Mouse (Mus musculus): ENCODE measurements at regions not wholly inside any gene's neighbourhood (a gene's known extent, or its start where the extent isn't known, plus 50 kb on each side); places are given as distances from the start of the nearest gene placed in this dataset.

- H3K9ac ChIP-seq = no peak overlapping the region
- no peaks in the 10 kb centered on the region for H3K9me3 ChIP-seq (ENCODE audit: control insufficient read depth, low read length)
- no peaks in the 10 kb centered on the region for H3K36me3 ChIP-seq (replicated peaks; ENCODE audit: control insufficient read depth, insufficient read depth)
- H3K27ac ChIP-seq = no peak overlapping the region
- ATAC-seq (ENCODE audit: low FRiP score) = no peak
- no peak overlapping the region for H3K4me2 ChIP-seq (replicated peaks)
- no peak for DNase-seq (ENCODE audit: low spot score)
- no peaks in the 10 kb centered on the region for H3K4me1 ChIP-seq (replicated peaks; ENCODE audit: control insufficient read depth, insufficient read depth, low read length)
- H3K27me3 ChIP-seq (ENCODE audit: control insufficient read depth, insufficient read depth, low read length) = no peaks in the 10 kb centered on the region
- WGBS = 85% methylated on average over 6 of the region's 6 CpGs
- H3K4me3 ChIP-seq (replicated peaks; ENCODE audit: low read length) = no peak overlapping the region
Observed at GRCm38 (mm10) chr13:55990186-55990585, 146.0 kb downstream of the H2afy start.

DNA sequence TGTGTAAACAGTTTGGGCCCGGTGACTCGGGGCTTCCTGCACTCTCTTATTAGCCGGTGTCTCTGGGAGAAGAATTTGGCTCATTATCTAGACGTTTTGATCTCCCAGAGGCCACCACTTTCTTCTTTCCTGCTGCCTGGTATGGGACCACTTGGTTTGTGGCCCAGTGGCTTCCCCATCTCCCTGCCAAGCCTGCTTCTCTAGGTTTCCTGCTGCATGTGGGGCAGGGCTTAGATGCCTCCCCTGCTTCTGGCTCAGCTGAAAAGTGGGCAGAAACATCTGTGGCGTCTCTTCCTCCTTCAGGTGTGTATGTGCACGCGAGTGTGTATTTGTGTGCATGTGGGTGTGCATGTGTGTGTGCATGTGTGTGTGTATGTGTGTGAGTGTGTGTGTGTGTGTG is 146.8 kb downstream of the H2afy start:
- no peak overlapping the region for H3K4me3 ChIP-seq (replicated peaks; ENCODE audit: low read length)
- no peaks in the 10 kb centered on the region for H3K36me3 ChIP-seq (replicated peaks; ENCODE audit: control insufficient read depth, insufficient read depth)
- no peaks in the 10 kb centered on the region for H3K4me1 ChIP-seq (replicated peaks; ENCODE audit: control insufficient read depth, insufficient read depth, low read length)
- no peaks in the 10 kb centered on the region for H3K9me3 ChIP-seq (ENCODE audit: control insufficient read depth, low read length)
- ATAC-seq (ENCODE audit: low FRiP score) (no peak), DNase-seq (ENCODE audit: low spot score) (no peak)
- WGBS = 57% methylated on average over 7 of the region's 7 CpGs
- H3K9ac ChIP-seq = no peak overlapping the region
- no peak overlapping the region for H3K27ac ChIP-seq
- 0 out of 2 replicates have a peak, but pooled peaks cover 7% of the 10 kb centered on the region for H3K27me3 ChIP-seq (ENCODE audit: control insufficient read depth, insufficient read depth, low read length)
- H3K4me2 ChIP-seq (replicated peaks) = no peak overlapping the region

DNA sequence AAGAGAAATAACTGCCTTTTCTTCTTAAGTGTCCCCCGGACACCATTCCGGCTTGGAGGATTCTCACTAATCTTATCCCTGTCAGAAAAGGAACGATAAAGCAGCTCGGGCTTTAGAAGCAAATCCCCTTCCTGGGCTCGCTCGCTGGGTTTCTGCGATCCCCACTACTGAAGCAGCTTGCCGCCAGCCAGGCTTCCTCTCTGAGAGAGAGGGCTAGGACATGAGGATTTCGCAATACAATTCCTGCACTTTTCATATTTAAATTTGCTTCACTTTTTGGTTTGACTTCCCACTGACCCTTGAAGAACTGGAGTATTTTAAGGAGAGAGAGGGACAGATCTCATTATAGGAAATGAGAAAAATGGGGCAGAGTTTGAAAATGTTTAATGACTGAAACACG is 149.4 kb upstream of the Pitx1 start:
- ATAC-seq (ENCODE audit: low FRiP score) (no peak), DNase-seq (ENCODE audit: low spot score) (no peak)
- H3K4me1 ChIP-seq (replicated peaks; ENCODE audit: control insufficient read depth, insufficient read depth, low read length) = no peaks in the 10 kb centered on the region
- H3K36me3 ChIP-seq (replicated peaks; ENCODE audit: control insufficient read depth, insufficient read depth) = no peaks in the 10 kb centered on the region
- no peak overlapping the region for H3K27ac ChIP-seq
- no peaks in the 10 kb centered on the region for H3K9me3 ChIP-seq (ENCODE audit: control insufficient read depth, low read length)
- H3K27me3 ChIP-seq (ENCODE audit: control insufficient read depth, insufficient read depth, low read length) = 0 out of 2 replicates have a peak, but pooled peaks cover 7% of the 10 kb centered on the region
- 18% methylated on average over 10 of the region's 10 CpGs for WGBS
- no peak overlapping the region for H3K4me3 ChIP-seq (replicated peaks; ENCODE audit: low read length)
- H3K9ac ChIP-seq = no peak overlapping the region
- H3K4me2 ChIP-seq (replicated peaks) = no peak overlapping the region

- Histone ChIP-seq H3K4me2 (replicated peaks) (no peak overlapping the region), H3K9me3 (ENCODE audit: control insufficient read depth, low read length) (no peaks in the 10 kb centered on the region), H3K4me1 (replicated peaks; ENCODE audit: control insufficient read depth, insufficient read depth, low read length) (no peaks in the 10 kb centered on the region), H3K9ac (no peak overlapping the region), H3K27ac (no peak overlapping the region), H3K27me3 (ENCODE audit: control insufficient read depth, insufficient read depth, low read length) (0 out of 2 replicates have a peak, but pooled peaks cover 7% of the 10 kb centered on the region), H3K36me3 (replicated peaks; ENCODE audit: control insufficient read depth, insufficient read depth) (no peaks in the 10 kb centered on the region), H3K4me3 (replicated peaks; ENCODE audit: low read length) (no peak overlapping the region)
- ATAC-seq (ENCODE audit: low FRiP score) (no peak), DNase-seq (ENCODE audit: low spot score) (no peak)
- 33% methylated on average over 6 of the region's 6 CpGs for WGBS
Observed at GRCm38 (mm10) chr13:55984772-55985171, 148.8 kb upstream of the Pitx1 start.

- ATAC-seq (ENCODE audit: low FRiP score) (no peak), DNase-seq (ENCODE audit: low spot score) (no peak)
- 58% methylated on average over 9 of the region's 9 CpGs for WGBS
- Histone ChIP-seq H3K4me1 (replicated peaks; ENCODE audit: control insufficient read depth, insufficient read depth, low read length) (no peaks in the 10 kb centered on the region), H3K4me2 (replicated peaks) (no peak overlapping the region), H3K9ac (no peak overlapping the region), H3K9me3 (ENCODE audit: control insufficient read depth, low read length) (no peaks in the 10 kb centered on the region), H3K4me3 (replicated peaks; ENCODE audit: low read length) (no peak overlapping the region), H3K27ac (no peak overlapping the region), H3K36me3 (replicated peaks; ENCODE audit: control insufficient read depth, insufficient read depth) (no peaks in the 10 kb centered on the region), H3K27me3 (ENCODE audit: control insufficient read depth, insufficient read depth, low read length) (0 out of 2 replicates have a peak, but pooled peaks cover 7% of the 10 kb centered on the region)
Observed at GRCm38 (mm10) chr13:55983851-55984250, 147.9 kb upstream of the Pitx1 start.

DNA sequence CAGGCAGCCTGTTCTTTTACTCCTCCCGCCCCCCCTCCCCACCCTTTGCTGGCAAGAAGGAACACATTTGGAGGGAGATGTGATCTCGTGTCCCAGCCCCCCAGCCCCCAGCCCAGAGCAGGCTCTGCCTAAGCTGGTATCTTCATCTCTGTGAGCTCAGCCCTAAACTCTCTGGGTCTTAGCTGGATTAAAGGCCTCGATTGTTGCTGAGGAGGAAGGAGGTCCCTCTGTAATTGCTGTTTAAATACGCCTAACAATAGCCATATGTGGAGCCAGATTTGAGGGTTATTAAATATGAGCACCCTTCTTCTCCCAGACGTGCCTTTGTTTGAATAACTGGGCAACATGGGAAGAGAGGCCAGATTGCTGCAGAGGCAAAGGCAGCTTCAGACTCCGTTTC is 145.0 kb upstream of the Pitx1 start:
- no peak overlapping the region for H3K4me3 ChIP-seq (replicated peaks; ENCODE audit: low read length)
- no peak overlapping the region for H3K9ac ChIP-seq
- 0 out of 2 replicates have a peak, but pooled peaks cover 11% of the 10 kb centered on the region for H3K27me3 ChIP-seq (ENCODE audit: control insufficient read depth, insufficient read depth, low read length)
- WGBS = 66% methylated on average over 6 of the region's 6 CpGs
- H3K4me2 ChIP-seq (replicated peaks) = no peak overlapping the region
- no peaks in the 10 kb centered on the region for H3K9me3 ChIP-seq (ENCODE audit: control insufficient read depth, low read length)
- no peak overlapping the region for H3K27ac ChIP-seq
- H3K4me1 ChIP-seq (replicated peaks; ENCODE audit: control insufficient read depth, insufficient read depth, low read length) = peaks cover 11% of the 10 kb centered on the region; the same call in 1 of the 2 replicates
- ATAC-seq (ENCODE audit: low FRiP score) = no peak
- no peak for DNase-seq (ENCODE audit: low spot score)
- H3K36me3 ChIP-seq (replicated peaks; ENCODE audit: control insufficient read depth, insufficient read depth) = no peaks in the 10 kb centered on the region

DNA sequence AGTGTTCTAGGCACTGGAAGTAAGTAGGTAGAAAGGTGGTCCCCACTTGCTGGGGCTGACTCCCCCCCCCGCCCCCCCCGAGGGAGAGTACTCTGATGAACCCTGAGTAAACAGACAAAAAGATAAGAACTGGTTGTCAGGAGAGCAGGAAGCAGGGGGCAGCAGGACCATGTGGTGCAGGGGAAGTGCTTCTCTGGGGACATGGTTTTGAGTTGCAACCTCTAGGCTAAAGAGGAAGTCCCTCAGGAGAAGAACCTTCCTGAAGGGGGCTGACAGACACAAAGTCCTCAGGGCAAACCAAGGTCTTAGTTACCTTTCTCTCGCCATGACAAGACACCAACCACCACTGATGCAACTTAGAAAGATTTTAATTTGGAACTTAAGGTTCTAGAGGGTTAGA is 141.9 kb upstream of the Pitx1 start:
- Histone ChIP-seq H3K4me2 (replicated peaks) (no peak overlapping the region), H3K36me3 (replicated peaks; ENCODE audit: control insufficient read depth, insufficient read depth) (no peaks in the 10 kb centered on the region), H3K4me3 (replicated peaks; ENCODE audit: low read length) (no peak overlapping the region), H3K27ac (no peak overlapping the region), H3K4me1 (replicated peaks; ENCODE audit: control insufficient read depth, insufficient read depth, low read length) (peaks cover 11% of the 10 kb centered on the region; the same call in 1 of the 2 replicates), H3K27me3 (ENCODE audit: control insufficient read depth, insufficient read depth, low read length) (0 out of 2 replicates have a peak, but pooled peaks cover 4% of the 10 kb centered on the region), H3K9me3 (ENCODE audit: control insufficient read depth, low read length) (no peaks in the 10 kb centered on the region), H3K9ac (no peak overlapping the region)
- 79% methylated on average over 3 of the region's 3 CpGs for WGBS
- ATAC-seq (ENCODE audit: low FRiP score) = no peak
- DNase-seq (ENCODE audit: low spot score) = no peak

DNA sequence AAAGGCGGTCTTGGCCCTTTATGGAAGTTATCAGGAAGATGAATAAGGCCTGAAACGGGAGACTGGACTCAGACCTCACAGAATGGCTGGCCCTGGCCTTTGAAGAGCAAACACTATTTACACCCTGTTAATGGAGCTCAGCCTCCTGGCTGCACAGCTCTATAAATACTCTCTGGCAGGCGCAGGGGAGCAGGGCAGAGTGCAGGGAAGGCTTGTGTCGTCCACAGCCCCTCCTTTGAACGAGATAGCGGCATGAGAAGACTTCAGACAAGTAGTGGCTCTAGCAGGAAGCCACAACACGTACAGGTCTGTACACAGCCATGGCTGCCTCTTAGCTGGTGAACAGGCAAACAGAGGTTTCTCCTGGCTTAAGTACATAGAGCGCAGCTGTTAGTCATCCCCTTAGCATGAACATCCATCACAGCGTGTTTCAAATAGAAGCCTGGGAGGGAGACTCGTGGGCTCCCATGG is 141.0 kb upstream of the Pitx1 start:
- Histone ChIP-seq H3K27me3 (ENCODE audit: control insufficient read depth, insufficient read depth, low read length) (0 out of 2 replicates have a peak, but pooled peaks cover 4% of the 10 kb centered on the region), H3K9me3 (ENCODE audit: control insufficient read depth, low read length) (no peaks in the 10 kb centered on the region), H3K9ac (no peak overlapping the region), H3K4me2 (replicated peaks) (no peak overlapping the region), H3K36me3 (replicated peaks; ENCODE audit: control insufficient read depth, insufficient read depth) (no peaks in the 10 kb centered on the region), H3K4me1 (replicated peaks; ENCODE audit: control insufficient read depth, insufficient read depth, low read length) (peaks cover 11% of the 10 kb centered on the region; the same call in 1 of the 2 replicates), H3K27ac (peak overlapping the region; percentile 1; the same call in 1 of the 2 replicates), H3K4me3 (replicated peaks; ENCODE audit: low read length) (no peak overlapping the region)
- ATAC-seq (ENCODE audit: low FRiP score) = no peak
- WGBS = 42% methylated on average over 10 of the region's 10 CpGs
- no peak for DNase-seq (ENCODE audit: low spot score)

- H3K27ac ChIP-seq = no peak overlapping the region
- DNase-seq (ENCODE audit: low spot score) (no peak), ATAC-seq (ENCODE audit: low FRiP score) (no peak)
- H3K4me2 ChIP-seq (replicated peaks) = no peak overlapping the region
- no peaks in the 10 kb centered on the region for H3K36me3 ChIP-seq (replicated peaks; ENCODE audit: control insufficient read depth, insufficient read depth)
- H3K4me1 ChIP-seq (replicated peaks; ENCODE audit: control insufficient read depth, insufficient read depth, low read length) = peaks cover 11% of the 10 kb centered on the region; the same call in 1 of the 2 replicates
- H3K9ac ChIP-seq = no peak overlapping the region
- H3K9me3 ChIP-seq (ENCODE audit: control insufficient read depth, low read length) = no peaks in the 10 kb centered on the region
- H3K27me3 ChIP-seq (ENCODE audit: control insufficient read depth, insufficient read depth, low read length) = 0 out of 2 replicates have a peak, but pooled peaks cover 4% of the 10 kb centered on the region
- no peak overlapping the region for H3K4me3 ChIP-seq (replicated peaks; ENCODE audit: low read length)
- WGBS = 53% methylated on average over 5 of the region's 5 CpGs
Observed at GRCm38 (mm10) chr13:55974105-55974504, 138.1 kb upstream of the Pitx1 start.

DNA sequence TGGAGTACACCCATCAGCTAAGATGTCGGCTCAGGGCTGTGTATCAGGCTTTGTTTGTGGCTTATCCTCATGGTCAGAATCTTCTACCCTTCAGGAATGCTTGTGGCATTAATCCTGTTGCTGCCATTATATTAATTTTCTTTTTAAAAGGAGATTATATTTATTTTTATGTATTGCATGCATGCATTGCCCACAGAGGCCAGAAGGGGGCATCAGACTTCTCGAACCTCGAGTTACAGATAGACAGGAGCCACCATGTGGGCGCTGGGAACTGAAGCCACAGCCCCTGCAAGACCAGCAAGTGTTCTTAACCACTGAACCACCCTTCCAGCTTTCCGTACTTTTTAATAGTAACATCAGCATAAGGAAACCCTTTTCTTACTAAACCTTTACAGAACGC is 134.7 kb upstream of the Pitx1 start:
- H3K4me2 ChIP-seq (replicated peaks) = no peak overlapping the region
- no peaks in the 10 kb centered on the region for H3K9me3 ChIP-seq (ENCODE audit: control insufficient read depth, low read length)
- no peaks in the 10 kb centered on the region for H3K4me1 ChIP-seq (replicated peaks; ENCODE audit: control insufficient read depth, insufficient read depth, low read length)
- H3K27ac ChIP-seq = no peak overlapping the region
- DNase-seq (ENCODE audit: low spot score) (no peak), ATAC-seq (ENCODE audit: low FRiP score) (no peak)
- 87% methylated on average over 6 of the region's 6 CpGs for WGBS
- no peak overlapping the region for H3K4me3 ChIP-seq (replicated peaks; ENCODE audit: low read length)
- H3K36me3 ChIP-seq (replicated peaks; ENCODE audit: control insufficient read depth, insufficient read depth) = no peaks in the 10 kb centered on the region
- peaks cover 3% of the 10 kb centered on the region for H3K27me3 ChIP-seq (ENCODE audit: control insufficient read depth, insufficient read depth, low read length)
- H3K9ac ChIP-seq = no peak overlapping the region
